Mouse (Mus musculus): Measurements from ENCODE around the gene Chst15. TPM values are rescaled to one million over a fixed set of nuclear protein-coding genes. Genes with fewer than 3 reads are reported as not detected.
A peak's percentile ranks its signal among the peaks of the same experiment; 100 is the strongest.

Gene Chst15
- polyA plus RNA-seq, 1 experiment from 2014 or later: 8.6 TPM

GRCm38 (mm10) chr7:132328648-132329047, 11.6 kb upstream of the Chst15 start:
- TF ChIP-seq CTCF (IDR thresholded peaks at IDR 0.05; ENCODE audit: low read depth): no peak
- no peak for DNase-seq (ENCODE audit: low spot score)
- Histone ChIP-seq H3K27ac (no peak overlapping the region), H3K4me2 (ENCODE audit: low read length) (no peak overlapping the region), H3K36me3 (ENCODE audit: insufficient read depth, low read length) (no peaks in the 10 kb centered on the region), H3K27me3 (ENCODE audit: insufficient read depth, low read length) (no peaks in the 10 kb centered on the region), H3K9ac (ENCODE audit: low read depth, low read length) (no peak overlapping the region), H3K4me3 (replicated peaks; ENCODE audit: low read depth, low read length) (no peak overlapping the region), H3K4me1 (replicated peaks; ENCODE audit: insufficient read depth, low read length) (no peaks in the 10 kb centered on the region), H3K9me3 (replicated peaks; ENCODE audit: low read length) (no peaks in the 10 kb centered on the region)
- 87% methylated on average over 1 of the region's 1 CpGs for WGBS
- ATAC-seq (replicated peaks; ENCODE audit: low FRiP score, low read depth): no peak

- WGBS: 24% methylated on average over 5 of the region's 5 CpGs
- no peak overlapping the region for H3K4me3 ChIP-seq (replicated peaks; ENCODE audit: low read depth, low read length)
- no peaks in the 10 kb centered on the region for H3K27me3 ChIP-seq (ENCODE audit: insufficient read depth, low read length)
- no peaks in the 10 kb centered on the region for H3K9me3 ChIP-seq (replicated peaks; ENCODE audit: low read length)
- no peak overlapping the region for H3K4me2 ChIP-seq (ENCODE audit: low read length)
- H3K4me1 ChIP-seq (replicated peaks; ENCODE audit: insufficient read depth, low read length): no peaks in the 10 kb centered on the region
- no peak for TF ChIP-seq CTCF (IDR thresholded peaks at IDR 0.05; ENCODE audit: low read depth)
- H3K27ac ChIP-seq: peak overlapping the region; percentile 55; the same call in 1 of the 2 replicates
- ATAC-seq (replicated peaks; ENCODE audit: low FRiP score, low read depth): peak; percentile 78
- no peaks in the 10 kb centered on the region for H3K36me3 ChIP-seq (ENCODE audit: insufficient read depth, low read length)
- peak; percentile 48 for DNase-seq (ENCODE audit: low spot score)
- no peak overlapping the region for H3K9ac ChIP-seq (ENCODE audit: low read depth, low read length)
Observed at GRCm38 (mm10) chr7:132325549-132326331, 8.7 kb upstream of the Chst15 start.

- WGBS: 78% methylated on average over 5 of the region's 5 CpGs
- Histone ChIP-seq H3K9me3 (replicated peaks; ENCODE audit: low read length) (no peaks in the 10 kb centered on the region), H3K36me3 (ENCODE audit: insufficient read depth, low read length) (no peaks in the 10 kb centered on the region), H3K27me3 (ENCODE audit: insufficient read depth, low read length) (no peaks in the 10 kb centered on the region), H3K4me1 (replicated peaks; ENCODE audit: insufficient read depth, low read length) (no peaks in the 10 kb centered on the region), H3K4me3 (replicated peaks; ENCODE audit: low read depth, low read length) (no peak overlapping the region), H3K27ac (no peak overlapping the region), H3K4me2 (ENCODE audit: low read length) (no peak overlapping the region), H3K9ac (ENCODE audit: low read depth, low read length) (no peak overlapping the region)
- DNase-seq (ENCODE audit: low spot score) (no peak), ATAC-seq (replicated peaks; ENCODE audit: low FRiP score, low read depth) (no peak)
- no peak for TF ChIP-seq CTCF (IDR thresholded peaks at IDR 0.05; ENCODE audit: low read depth)
Observed at GRCm38 (mm10) chr7:132323430-132323829, 6.4 kb upstream of the Chst15 start.

- H3K36me3 ChIP-seq (ENCODE audit: insufficient read depth, low read length): no peaks in the 10 kb centered on the region
- no peak for TF ChIP-seq CTCF (IDR thresholded peaks at IDR 0.05; ENCODE audit: low read depth)
- H3K4me2 ChIP-seq (ENCODE audit: low read length): no peak overlapping the region
- ATAC-seq (replicated peaks; ENCODE audit: low FRiP score, low read depth) (no peak), DNase-seq (ENCODE audit: low spot score) (no peak)
- H3K4me3 ChIP-seq (replicated peaks; ENCODE audit: low read depth, low read length): no peak overlapping the region
- no peak overlapping the region for H3K27ac ChIP-seq
- H3K9me3 ChIP-seq (replicated peaks; ENCODE audit: low read length): no peaks in the 10 kb centered on the region
- H3K4me1 ChIP-seq (replicated peaks; ENCODE audit: insufficient read depth, low read length): no peaks in the 10 kb centered on the region; the same call in 1 of the 2 replicates
- H3K27me3 ChIP-seq (ENCODE audit: insufficient read depth, low read length): no peaks in the 10 kb centered on the region
- no peak overlapping the region for H3K9ac ChIP-seq (ENCODE audit: low read depth, low read length)
- 77% methylated on average over 2 of the region's 2 CpGs for WGBS
Observed at GRCm38 (mm10) chr7:132321392-132321958, 4.4 kb upstream of the Chst15 start.

- no peaks in the 10 kb centered on the region for H3K36me3 ChIP-seq (ENCODE audit: insufficient read depth, low read length)
- peak overlapping the region; percentile 91 for H3K27ac ChIP-seq
- H3K27me3 ChIP-seq (ENCODE audit: insufficient read depth, low read length): no peaks in the 10 kb centered on the region
- TF ChIP-seq CTCF (IDR thresholded peaks at IDR 0.05; ENCODE audit: low read depth): peak; percentile 50; the same call in 1 of the 2 replicates
- H3K4me1 ChIP-seq (replicated peaks; ENCODE audit: insufficient read depth, low read length): no peaks in the 10 kb centered on the region; the same call in none of the 2 replicates
- peak; percentile 69 for DNase-seq (ENCODE audit: low spot score)
- WGBS: under 1% methylated on average over 71 of the region's 79 CpGs
- ATAC-seq (replicated peaks; ENCODE audit: low FRiP score, low read depth): peak; percentile 75
- H3K9me3 ChIP-seq (replicated peaks; ENCODE audit: low read length): no peaks in the 10 kb centered on the region
- H3K4me3 ChIP-seq (replicated peaks; ENCODE audit: low read depth, low read length): peak overlapping the region; percentile 78
- H3K9ac ChIP-seq (ENCODE audit: low read depth, low read length): peak overlapping the region; percentile 82
- peak overlapping the region; percentile 96 for H3K4me2 ChIP-seq (ENCODE audit: low read length)
Observed at GRCm38 (mm10) chr7:132316101-132317035, 660 bp downstream of the Chst15 start.

Measured in kidney, postnatal 0 days (tissue).